Mouse (Mus musculus) right cerebral cortex, postnatal 14 days (tissue): ENCODE results near the gene Hdc.
A peak's percentile ranks its signal among the peaks of the same experiment; 100 is the strongest.

Experiments used
- DNase-seq: peaks from one replicate; pipeline ENCODE4 v3.0.0; 2022

Gene Hdc

GRCm38 (mm10) chr2:126599005-126599404 lies 20.1 kb downstream of the Hdc start:
- DNase-seq: no peak

GRCm38 (mm10) chr2:126598359-126598758 lies 20.7 kb downstream of the Hdc start:
- no peak for DNase-seq

- DNase-seq: peak; percentile 10
Observed at GRCm38 (mm10) chr2:126597279-126598241, 21.5 kb downstream of the Hdc start.

DNA sequence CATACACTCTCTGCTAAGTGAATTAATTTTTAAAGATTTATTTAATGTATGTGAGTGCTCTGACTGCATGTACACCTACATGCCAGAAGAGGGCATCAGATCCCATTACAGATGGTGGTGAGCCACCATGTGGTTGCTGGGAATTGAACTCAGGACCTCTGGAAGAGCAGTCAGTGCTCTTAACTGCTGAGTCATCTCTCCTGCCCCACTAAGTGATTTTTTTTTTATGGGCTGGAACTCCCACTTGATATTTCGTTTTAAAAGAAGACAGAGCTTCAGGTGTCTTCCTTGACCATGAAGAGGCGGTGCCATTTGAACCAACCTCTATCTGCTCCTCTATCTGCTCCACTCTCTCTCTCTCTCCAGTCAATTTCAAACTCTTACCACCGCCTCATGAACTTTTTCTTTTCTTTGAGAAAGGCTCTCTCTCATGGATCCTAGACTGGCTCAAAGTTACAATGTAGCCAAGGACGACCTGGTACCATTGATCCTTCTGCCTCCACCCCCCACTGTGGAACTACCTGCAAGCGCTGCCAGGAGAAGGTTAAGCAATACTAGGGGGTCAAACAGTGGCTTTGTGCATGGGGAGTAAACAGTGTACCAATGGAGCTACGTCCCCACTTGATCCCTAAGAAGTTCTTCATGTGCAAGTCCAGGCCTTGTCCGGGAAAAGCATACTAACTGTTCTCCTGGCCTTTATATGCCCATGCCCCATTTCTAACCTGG lies 22.6 kb downstream of the Hdc start:
- no peak for DNase-seq

DNA sequence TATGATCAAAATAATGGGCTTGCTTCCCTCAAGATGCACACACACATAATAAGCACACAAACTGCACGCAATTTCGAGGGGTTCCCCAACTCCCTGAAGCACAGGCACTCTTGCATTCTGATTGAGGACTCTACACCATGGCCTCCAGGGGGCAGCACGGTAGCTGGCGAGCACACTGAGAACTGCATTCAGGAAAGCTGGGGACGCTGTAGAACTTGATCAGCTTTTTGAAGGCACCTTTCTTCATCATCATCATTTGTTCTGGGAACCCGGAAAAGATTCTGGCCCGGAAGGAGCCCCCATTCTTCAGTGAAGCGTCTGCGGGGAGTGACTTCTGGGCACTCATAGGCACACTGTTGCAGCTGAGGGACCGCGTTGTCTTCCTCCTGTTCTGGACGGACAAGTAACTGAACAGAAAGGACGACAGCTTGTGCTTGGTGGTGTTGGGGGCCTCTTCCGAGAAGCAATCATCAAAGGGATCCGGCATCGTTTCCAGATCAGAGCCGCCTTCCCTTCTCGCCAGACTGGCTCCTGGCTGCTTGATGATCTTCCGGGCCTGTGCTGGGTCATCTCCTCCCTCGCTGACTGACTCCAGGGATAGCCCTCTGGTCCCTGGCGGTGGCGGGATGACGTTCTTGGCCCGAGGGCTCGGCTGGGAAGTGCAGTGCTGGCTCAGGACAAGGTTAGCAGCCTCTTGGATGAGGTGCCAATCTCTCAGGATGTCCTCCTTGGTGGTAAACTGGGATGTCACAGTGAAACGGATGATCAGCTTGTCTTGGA lies 25.1 kb downstream of the Hdc start:
- DNase-seq: peak; percentile 77

DNA sequence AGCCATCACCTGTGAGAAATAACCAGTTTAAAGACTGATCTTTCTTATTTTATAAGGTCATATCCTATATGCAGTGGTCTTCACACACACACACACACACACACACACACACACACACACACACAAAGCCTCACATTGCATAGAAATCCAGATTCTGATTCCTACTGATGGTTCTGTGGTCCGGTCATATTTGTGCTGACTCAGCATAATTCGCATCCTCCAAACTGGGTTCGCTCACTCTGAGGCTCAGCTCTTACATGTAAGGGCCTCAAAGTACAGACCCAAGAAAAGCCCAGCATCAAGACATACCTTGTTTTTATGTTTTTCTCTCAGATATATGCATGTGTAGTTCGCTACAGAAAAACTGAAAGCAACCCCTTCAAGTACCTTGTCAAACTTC lies 27.8 kb downstream of the Hdc start:
- DNase-seq: no peak

DNA sequence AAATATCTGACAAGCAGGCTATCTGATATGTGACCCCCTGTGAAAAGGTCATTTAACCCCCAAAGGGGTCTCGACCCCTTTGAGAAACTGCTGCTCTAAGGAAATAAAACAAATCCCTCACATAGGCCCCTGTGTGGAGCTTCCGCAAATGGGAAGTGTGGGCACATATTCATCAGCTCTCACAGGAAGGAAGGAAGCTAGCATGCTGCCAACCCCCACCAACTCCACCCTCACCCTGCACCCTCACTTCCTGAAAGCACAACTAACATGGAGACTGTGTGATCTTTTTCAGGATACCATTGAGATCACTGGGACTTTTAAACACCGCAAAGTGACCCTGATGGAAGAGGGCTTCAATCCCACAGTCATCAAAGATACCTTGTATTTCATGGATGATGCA lies 31.6 kb downstream of the Hdc start:
- DNase-seq: no peak

- no peak for DNase-seq
Observed at GRCm38 (mm10) chr2:126584621-126585369, 34.3 kb downstream of the Hdc start.

DNA sequence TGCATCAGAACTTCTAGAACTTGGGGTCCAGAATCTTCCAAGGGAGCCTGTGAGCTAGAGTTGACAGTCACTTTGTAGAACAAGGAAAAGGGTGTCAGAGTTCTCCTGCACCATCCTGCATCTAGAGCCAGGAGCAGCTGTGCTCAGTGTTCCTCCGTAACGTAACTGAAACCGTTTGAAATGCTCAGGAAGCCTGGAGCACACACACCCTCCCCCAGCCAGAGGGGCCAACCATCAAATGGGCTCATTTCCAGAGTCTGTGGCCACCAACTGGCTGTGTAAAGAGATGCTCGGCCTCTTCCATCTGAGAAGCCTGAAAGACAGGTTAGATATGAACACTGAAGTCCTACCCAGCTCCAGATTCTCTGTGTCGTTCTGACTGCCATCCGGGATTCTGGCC lies 35.1 kb downstream of the Hdc start:
- DNase-seq: no peak

DNA sequence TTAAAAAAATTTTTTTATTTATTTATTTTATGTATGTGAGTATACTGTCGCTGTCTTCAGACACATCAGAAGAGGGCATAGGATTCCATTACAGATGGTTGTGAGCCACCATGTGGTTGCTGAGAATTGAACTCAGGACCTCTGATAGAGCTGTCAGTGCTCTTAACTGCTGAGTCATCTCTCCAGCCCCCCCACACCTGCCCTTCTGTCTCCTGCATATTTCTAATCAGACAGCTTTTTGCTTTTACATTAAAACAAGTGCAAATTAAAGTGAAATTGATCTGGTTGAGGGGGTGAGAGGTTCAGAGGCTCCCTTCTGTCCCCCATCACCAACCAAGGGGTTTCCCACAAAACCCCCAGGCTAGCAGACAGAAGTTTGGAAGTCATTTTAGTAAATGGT lies 39.8 kb downstream of the Hdc start:
- DNase-seq: no peak

DNA sequence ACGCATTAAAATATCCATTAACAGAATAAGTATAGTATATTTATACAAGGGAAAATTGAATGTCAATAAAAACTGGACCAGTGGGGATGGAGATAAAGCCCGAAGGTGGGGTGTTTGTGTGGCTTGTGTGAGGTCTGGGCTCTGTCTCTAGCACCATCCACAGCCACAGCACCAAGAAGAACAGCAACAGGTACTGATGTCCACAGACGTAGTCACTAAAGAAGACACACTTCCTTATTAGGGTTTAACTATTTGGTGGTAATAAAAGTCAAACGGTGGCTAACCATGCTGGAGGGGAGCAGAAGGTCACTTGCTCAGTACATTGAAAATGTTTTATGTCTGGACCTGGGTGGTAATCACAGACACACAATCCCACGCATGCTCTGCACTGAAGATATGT lies 41.7 kb downstream of the Hdc start:
- DNase-seq: no peak

DNA sequence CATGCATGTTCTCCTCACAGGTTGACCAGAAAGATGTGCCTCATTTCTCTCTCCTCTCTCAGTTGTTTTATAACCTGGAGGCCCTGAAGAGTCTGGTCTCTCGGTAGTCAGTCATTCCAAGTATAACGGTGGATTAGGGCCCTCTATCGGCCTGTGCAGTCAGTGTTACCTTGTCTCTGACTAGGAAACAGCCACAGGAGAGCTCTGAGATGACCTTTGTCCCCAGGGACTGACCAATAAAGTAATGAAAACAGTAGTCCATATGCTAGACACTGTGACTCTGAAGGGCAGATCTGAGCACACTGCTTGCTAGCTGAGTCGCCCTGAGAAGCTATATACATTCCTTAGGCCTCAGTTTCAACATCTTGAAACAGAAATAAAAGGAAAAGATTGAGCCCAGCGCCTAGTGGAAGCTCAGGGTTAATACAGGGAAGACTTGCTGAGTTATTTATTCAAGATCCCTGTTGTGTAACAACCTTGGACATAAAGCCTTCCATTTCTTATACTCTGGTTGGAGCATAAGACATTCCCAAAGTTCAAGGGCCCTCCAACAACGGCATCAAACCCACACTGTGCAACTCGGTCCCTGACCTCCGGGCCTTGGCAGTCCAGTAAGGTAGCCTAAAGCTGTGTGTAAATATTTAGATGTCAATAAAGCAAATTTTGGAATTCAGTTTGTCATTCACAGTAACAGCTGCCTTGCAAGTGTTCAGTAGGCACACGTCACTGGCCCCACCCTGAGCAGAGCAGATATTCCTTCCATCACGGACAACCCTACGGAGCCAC lies 43.5 kb downstream of the Hdc start:
- DNase-seq: no peak

- no peak for DNase-seq
Observed at GRCm38 (mm10) chr2:126572747-126573146, 46.4 kb downstream of the Hdc start.

DNA sequence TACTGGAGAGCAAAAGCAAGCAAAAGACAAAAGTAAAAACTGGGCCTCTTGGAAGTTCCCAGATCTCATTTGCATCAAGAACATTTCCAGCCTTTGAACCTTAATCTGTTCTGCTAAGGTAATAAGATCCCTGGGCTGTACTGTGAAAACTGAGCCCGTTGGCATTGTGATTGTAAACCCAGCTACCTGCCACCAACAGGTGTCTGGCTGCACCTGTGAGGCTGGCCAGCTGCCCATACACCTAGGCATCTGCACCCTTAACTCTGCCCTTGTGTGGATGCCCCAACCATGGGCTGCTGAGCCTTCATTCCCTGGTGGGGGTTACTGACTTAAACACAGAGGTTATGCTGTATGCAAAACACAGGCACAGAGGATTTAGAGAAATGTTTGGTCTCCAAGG lies 46.9 kb downstream of the Hdc start:
- DNase-seq: no peak

DNA sequence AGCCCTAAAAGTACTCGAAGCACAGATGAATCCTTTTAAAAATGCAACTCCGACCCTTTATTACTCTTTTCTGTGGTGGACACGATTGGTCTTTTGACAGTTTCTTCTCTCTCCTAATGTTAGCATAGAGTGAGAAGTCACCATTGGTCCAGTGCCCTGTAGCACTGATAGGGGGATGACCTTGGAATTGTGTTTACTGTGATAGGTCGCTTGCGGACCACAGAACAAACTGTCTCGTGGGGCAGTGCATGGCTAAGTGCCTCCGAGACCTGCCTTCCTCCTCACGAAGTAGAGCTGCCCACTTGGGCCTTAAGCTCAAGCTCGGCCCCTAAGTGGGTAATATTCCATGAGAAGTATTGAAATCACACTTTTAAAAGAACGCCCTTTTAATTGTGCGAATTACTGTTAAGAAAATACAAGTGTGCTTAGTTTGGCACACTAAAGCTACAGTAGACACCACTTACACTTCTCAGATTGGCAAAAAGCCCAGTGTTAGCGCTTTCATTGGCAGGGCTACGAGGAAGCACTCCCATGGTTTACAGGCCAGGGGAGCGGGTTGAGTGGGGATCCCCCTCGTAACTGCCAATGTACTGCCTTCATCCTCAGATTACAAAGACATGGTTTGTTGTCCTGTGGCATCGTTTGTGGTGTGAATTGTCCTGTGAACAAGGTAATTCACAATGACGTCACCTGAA lies 55.5 kb downstream of the Hdc start:
- no peak for DNase-seq

DNA sequence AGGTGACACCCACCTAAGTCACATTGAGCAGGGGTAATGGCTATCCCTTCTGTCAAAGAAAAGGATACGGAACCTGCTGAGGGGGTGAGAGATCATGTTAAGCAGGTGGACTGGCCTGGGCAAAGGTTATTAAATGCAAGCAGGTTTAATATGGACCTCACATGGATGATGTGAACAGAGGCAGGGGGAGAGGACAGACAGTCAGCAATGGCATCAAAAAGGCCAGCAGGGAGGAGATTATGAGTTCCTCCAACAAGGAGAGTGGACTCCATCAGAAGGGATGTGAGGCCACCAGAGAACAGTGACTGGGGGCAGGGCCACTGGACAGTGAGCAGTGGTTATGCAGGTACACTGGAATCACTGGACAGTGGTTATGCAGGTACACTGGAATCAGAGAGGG lies 59.0 kb downstream of the Hdc start:
- no peak for DNase-seq

GRCm38 (mm10) chr2:126555533-126555932 lies 63.6 kb downstream of the Hdc start:
- DNase-seq: no peak

- DNase-seq: no peak
Observed at GRCm38 (mm10) chr2:126553291-126553639, 65.8 kb downstream of the Hdc start.

GRCm38 (mm10) chr2:126552357-126553290 lies 66.5 kb downstream of the Hdc start, which contains the start of gene Slc27a2:
TSS of gene Slc27a2 (plus strand) at chr2:126552407.
- peak; percentile 22 for DNase-seq

DNA sequence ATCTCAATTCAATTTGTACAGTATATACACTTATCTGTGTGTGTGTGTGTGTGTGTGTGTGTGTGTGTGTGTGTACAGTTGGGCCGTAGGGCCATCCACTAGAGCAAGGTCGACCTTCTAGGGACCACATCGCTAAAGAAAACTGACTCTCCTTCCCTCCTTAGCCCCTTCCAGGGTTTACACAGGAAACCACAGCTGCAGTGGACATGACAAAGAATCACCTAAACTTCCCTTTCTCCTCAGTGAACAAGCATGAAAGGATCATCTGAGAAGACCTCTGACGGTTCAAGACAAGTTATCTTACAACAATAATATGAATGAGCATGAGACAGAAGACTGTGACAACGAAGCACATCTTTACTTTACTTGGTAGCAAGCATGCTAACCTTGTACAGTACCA lies 67.2 kb downstream of the Hdc start:
- DNase-seq: no peak
